Mouse (Mus musculus) right cerebral cortex, postnatal 14 days (tissue): Measurements from ENCODE around the gene Arf1.
A peak's percentile ranks its signal among the peaks of the same experiment; 100 is the strongest.

Source experiments
- DNase-seq: peaks from one replicate; pipeline ENCODE4 v3.0.0; 2022

The Arf1 gene

DNA sequence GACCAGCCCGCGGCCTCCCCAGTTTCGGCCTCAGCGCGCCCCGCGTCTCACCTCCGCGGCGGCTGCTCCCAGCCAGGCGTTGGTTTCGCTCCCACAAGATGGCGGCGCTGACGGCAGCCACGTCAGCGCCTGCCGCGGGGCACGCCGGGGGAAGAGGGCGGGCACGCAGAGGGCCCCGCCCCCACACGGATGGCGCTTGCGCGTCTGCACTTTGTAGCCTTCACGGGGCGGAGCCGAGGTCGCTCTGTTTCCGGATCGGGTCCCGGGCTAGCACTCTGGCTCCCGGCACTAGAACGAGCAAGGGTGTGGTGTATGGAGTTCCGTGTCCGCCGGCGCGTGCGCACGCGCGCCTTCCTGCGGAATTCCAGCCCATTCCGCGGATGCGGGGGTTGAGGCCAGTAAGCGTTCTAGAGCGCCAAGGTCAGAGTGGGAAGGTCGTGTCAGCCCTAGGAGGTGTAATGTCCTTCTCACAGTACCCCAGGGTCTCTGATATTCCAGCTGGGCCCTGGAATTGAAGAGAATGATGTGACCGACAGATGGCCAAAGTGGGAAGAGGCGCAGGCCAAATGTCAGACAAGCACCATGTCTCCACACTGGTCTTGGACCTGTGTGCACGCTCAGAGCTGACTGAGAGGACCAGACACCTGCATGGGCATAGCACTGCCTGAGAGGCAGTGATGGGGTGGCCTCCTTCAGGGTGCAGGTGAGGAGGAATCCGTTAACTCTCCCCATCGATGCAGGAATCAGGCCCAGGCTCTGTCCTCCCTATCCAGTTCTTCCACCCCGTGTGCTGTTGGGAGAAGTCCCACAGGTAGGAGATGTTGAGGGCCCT, at the start of gene Arf1:
Gene Arf1 (minus strand): TSS at position 149 of the 832 bp plus-strand sequence.
- peak; percentile 98 for DNase-seq

- no peak for DNase-seq
Observed at GRCm38 (mm10) chr11:59276877-59277276, 48.8 kb upstream of the Arf1 start.

- no peak for DNase-seq
Observed at GRCm38 (mm10) chr11:59274184-59274583, 46.1 kb upstream of the Arf1 start.

DNA sequence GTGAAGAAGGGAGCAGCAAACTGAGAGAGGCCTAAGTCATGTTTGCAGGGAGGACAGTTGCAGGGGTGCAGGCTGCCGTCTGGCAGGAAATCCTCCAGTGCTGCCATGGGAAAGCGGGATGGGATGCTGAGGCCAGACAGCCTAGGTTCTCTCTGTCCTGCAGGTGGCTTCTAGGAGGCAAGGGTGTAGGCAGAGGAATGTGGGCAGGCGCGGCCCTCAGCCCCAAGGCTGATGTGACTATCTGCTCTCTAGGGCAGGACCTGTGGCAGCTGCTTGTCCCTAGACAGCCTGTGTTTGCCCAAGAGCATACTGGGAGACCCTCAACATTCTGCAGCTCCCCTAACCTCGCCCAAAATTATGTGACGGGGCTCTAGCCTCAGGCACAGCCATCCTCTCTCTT, 38.7 kb upstream of the Arf1 start:
- no peak for DNase-seq

- DNase-seq, result no peak
Observed at GRCm38 (mm10) chr11:59265154-59265813, 37.2 kb upstream of the Arf1 start.

GRCm38 (mm10) chr11:59264593-59264992, 36.5 kb upstream of the Arf1 start:
- DNase-seq, result no peak

GRCm38 (mm10) chr11:59263870-59264563, 35.9 kb upstream of the Arf1 start:
- DNase-seq, result peak; percentile 53

DNA sequence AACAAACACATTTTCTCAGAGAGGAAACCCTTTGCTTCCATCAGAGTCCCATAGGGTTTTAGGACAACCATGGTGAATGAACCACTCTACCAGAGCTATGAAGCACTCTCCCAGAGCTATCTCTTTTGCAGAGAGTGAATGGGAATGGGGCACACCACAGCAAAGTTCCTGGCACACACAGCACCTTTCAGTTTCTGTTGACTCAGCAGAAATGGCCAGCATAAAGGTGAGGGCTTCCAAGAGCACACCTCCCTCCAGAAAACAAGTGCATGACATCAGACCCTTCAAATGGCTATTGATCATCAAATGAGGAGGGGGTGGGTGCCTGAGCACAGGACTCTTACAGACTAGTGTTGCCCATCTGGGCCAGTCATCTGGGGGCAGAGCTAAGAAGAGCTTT, 34.2 kb upstream of the Arf1 start:
- no peak for DNase-seq

DNA sequence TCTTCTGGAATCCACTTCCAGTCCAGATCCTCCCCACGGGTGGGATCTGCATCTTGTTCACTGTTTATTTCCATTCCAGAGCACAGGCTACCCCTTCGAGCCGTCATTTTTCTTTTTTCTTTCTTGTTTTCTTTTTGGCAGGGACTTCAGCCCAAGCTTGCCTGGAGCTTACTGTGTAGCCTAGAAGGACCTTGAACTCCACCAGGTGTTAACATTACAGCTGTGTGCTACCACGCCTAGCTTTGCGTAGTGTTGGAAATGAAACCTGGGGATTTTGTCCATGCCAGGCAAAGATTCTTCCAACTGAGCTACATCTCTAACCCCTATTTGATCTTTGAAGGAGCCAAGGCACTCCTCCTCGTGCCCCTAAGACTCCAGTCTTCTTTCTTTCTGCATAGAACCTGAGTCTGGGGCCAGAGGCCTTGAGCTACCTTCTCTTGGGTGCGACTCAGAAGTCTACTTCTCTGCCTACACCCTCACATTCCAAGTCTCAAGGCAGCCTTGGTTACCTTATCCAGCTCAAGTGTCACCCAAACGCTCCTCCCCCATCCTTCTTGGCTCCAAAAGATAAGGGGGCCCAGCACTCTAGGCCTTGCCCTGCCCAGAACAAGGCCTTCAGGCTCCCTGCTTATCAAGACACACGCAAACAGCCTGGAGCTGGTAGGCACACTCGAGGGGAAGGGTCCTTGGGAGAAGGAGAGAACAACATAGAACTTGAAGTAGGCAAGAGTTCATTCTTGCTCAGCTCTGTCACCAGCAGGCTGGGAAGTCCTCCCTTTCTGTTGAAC, 32.8 kb upstream of the Arf1 start:
- DNase-seq, result no peak

DNA sequence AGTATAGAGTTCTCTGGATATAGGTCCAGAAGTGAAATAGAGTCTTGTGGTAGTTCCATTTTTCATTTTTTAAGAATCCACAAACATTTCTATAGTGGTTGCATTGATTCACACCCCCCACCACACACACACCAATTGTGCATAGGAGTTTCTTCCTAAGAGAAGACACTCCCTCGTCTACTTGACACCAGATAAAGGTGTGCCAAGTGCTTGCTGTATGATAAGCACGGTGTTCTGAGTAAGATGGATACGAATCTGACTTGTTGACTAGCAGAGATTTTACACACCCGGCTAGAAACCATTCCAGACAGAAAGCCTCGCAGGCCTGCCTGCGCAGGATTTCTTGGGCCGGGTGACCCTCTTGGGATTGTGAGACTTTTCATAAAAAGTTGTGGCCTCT, 31.6 kb upstream of the Arf1 start:
- no peak for DNase-seq

DNA sequence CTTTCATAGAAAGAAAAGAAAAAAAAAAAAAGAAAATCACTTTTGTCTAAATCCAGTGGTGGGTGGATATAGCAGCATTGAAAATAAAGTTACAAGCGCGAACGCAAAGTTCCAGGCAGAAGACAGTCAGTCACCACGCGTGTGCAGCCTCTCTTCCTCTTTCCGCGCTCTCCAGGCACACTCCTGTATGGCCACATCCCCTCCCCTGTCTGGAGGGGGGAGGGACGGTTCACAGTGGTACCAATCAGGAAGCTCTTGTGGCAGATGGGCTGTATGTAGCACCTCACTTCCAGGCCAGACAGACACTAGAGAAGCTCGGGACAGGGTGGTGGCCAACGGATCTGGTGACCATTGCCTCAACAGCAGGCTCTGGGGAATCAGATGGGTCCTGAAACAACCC, 20.0 kb upstream of the Arf1 start:
- no peak for DNase-seq

DNA sequence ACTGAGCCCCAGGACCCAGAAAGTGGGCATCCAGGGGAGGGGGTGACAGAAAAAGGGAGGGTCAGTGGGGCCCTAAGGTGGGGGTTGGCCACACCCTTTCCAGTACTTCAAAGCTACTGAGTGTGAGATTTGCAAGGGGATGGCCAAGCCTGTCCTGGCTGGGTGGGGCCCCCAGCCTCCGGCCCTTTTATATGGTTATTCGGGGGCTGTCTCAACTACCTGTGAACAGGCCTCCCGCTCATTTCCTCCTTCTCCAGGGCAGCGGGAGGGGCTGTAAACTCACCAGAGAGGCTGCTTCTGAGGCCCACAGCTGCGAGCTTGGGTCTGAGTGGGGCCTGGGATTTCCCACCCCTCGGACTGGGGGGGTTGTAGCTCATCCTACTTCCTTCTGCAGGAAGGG, 15.8 kb upstream of the Arf1 start:
- no peak for DNase-seq

- DNase-seq, result no peak
Observed at GRCm38 (mm10) chr11:59241841-59242240, 13.8 kb upstream of the Arf1 start.

GRCm38 (mm10) chr11:59239796-59240195, 11.7 kb upstream of the Arf1 start:
- DNase-seq, result no peak

GRCm38 (mm10) chr11:59239428-59239785, 11.3 kb upstream of the Arf1 start:
- no peak for DNase-seq

DNA sequence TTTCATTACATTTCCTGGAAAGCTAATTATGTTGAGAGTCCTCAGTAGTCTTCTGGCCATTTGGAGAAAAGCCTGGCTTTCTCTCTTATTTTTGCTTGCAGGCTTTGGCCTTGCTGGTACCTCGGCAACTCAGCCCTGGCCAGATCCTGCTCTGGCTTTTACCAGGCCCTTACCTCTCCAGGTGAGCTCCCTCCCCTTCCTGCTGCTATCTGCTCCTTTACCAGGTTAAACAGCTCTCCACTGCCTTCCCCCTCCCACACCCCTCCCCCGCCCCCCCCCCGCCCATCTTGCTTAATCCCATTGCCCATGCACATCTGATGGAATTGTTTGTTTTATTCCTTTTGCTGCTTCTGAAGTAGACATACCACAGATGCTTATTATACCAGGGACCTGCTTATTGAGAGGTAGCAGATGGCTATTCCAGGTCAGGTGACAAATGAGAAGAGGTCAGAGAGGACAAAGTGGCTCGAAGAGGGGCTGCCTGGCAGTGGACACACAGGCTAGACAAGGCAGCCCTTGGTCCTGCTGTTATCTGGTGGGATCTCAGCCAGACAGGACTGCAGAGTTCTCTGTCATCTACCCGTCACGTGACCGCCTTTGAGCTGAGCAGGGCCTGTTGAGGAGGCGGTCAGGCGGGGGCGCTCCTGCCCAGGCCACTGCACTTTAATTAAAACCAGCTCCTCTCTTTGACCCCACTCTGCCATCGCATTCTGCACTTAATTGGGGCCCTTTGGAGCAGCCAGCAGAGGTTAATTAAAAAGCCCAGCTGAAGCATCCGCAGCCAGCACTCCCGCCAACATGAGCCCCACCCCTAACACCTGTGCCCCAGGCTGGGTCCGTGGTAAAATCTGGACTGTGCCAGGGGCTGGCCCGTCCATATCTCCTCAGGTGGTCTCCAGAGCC, 10.7 kb upstream of the Arf1 start:
- peak; percentile 58 for DNase-seq

GRCm38 (mm10) chr11:59232797-59233196, 4.7 kb upstream of the Arf1 start:
- DNase-seq, result no peak

GRCm38 (mm10) chr11:59230144-59230760, 2.2 kb upstream of the Arf1 start:
- peak; percentile 57 for DNase-seq

GRCm38 (mm10) chr11:59227604-59228121, 407 bp downstream of the Arf1 start:
- no peak for DNase-seq

- DNase-seq, result no peak
Observed at GRCm38 (mm10) chr11:59226787-59227603, 1.1 kb downstream of the Arf1 start.
